Mouse (Mus musculus): Measurements from ENCODE around the gene Akt3. TPM values are rescaled to one million over a fixed set of nuclear protein-coding genes. Genes with fewer than 3 reads are reported as not detected.
A peak's percentile ranks its signal among the peaks of the same experiment; 100 is the strongest.

Akt3 gene
- polyA plus RNA-seq, 1 experiment from 2014 or later = 17.7 TPM

DNA sequence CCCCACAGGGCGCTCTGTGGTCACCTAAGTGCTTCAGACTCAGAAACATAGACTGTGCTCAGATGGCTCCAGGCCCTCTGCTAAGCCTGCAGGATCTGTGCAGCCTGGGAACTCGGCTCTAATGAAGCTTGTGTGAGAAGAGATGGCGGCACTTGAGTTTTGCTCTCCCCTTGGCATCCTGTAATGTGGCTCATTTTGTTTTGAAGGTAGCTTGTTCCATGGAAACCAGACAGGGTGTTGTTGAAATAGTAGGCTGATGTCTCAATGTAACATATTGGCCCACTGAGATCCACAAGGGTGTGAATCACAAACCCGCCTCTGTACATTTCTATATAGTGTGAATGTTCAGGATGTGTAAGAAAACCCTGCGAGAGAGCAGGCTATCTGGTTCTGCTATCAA lies 277.9 kb downstream of the Akt3 start:
- Histone ChIP-seq H3K9ac (ENCODE audit: low read depth, low read length) (no peak overlapping the region), H3K4me3 (ENCODE audit: low read length) (no peak overlapping the region), H3K36me3 (ENCODE audit: control insufficient read depth, insufficient read depth, low read length) (no peaks in the 10 kb centered on the region), H3K9me3 (ENCODE audit: control insufficient read depth, low read length) (no peaks in the 10 kb centered on the region), H3K4me1 (ENCODE audit: control insufficient read depth, insufficient read depth, low read depth, low read length) (no peaks in the 10 kb centered on the region; the same call in 1 of the 2 replicates), H3K27me3 (replicated peaks; ENCODE audit: control insufficient read depth, insufficient read depth, low read length) (no peaks in the 10 kb centered on the region), H3K27ac (ENCODE audit: low read depth, low read length) (no peak overlapping the region), H3K4me2 (ENCODE audit: low read length) (no peak overlapping the region)
- ATAC-seq = no peak
- WGBS = 85% methylated on average over 5 of the region's 5 CpGs

DNA sequence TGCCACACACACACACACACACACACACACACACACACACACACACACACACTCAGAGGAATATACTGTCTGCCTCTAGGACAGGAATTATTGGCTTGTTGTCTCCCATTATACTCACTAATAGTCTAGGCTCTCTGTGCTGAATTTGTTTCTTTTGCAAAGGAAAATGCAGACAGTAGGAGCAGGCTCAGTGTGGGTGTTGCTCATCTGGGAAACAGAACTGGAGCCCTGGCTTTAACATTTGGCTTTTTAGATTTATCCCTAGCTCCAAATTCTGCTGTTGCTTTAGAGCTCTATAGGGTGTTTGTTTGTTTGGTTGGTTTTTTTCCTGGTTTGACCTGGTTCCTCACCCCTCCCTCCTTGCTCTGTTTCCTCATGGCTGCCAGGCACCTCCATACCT lies 278.8 kb downstream of the Akt3 start:
- Histone ChIP-seq H3K9me3 (ENCODE audit: control insufficient read depth, low read length) (no peaks in the 10 kb centered on the region), H3K4me2 (ENCODE audit: low read length) (no peak overlapping the region), H3K27ac (ENCODE audit: low read depth, low read length) (no peak overlapping the region), H3K9ac (ENCODE audit: low read depth, low read length) (no peak overlapping the region), H3K27me3 (replicated peaks; ENCODE audit: control insufficient read depth, insufficient read depth, low read length) (no peaks in the 10 kb centered on the region), H3K4me1 (ENCODE audit: control insufficient read depth, insufficient read depth, low read depth, low read length) (no peaks in the 10 kb centered on the region; the same call in 1 of the 2 replicates), H3K36me3 (ENCODE audit: control insufficient read depth, insufficient read depth, low read length) (no peaks in the 10 kb centered on the region), H3K4me3 (ENCODE audit: low read length) (no peak overlapping the region)
- ATAC-seq = no peak

DNA sequence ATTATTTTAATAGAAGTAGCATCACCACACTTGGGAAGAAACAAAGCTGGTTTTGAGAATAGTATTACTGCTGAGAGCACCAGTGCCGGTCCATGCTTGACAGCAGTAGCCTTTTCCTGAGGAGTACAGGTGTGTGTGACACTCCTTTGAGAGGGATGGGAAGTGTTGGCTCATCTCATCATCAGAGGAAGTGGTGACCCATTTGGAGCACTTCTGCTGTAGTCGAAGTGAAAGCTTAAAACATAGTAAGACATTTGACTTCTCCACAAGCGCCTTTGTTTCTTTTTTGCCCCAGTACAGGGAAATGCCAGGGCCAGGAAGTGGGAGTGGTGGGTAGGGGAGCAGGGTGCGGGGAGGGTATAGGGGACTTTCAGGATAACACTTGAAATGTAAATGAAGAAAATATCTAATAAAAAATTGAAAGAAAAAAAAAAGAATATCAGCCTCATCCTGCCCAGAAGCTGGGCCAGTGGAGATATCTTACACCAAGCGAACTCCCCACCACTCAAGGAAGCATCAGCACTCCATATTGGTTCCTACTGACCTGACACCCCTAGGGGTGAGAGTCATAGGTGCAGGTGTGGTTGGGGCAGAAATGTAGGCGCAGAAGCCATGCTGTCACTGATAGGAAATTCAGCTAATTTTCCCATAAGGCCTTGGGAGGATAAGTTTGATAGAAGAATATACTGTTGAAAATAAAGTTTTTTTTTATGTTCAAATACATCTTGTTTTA lies 284.5 kb downstream of the Akt3 start:
- ATAC-seq = no peak
- H3K9ac ChIP-seq (ENCODE audit: low read depth, low read length) = no peak overlapping the region
- no peaks in the 10 kb centered on the region for H3K27me3 ChIP-seq (replicated peaks; ENCODE audit: control insufficient read depth, insufficient read depth, low read length)
- no peak overlapping the region for H3K27ac ChIP-seq (ENCODE audit: low read depth, low read length)
- H3K36me3 ChIP-seq (ENCODE audit: control insufficient read depth, insufficient read depth, low read length) = no peaks in the 10 kb centered on the region
- H3K4me1 ChIP-seq (ENCODE audit: control insufficient read depth, insufficient read depth, low read depth, low read length) = no peaks in the 10 kb centered on the region
- 91% methylated on average over 6 of the region's 6 CpGs for WGBS
- no peak overlapping the region for H3K4me3 ChIP-seq (ENCODE audit: low read length)
- no peaks in the 10 kb centered on the region for H3K9me3 ChIP-seq (ENCODE audit: control insufficient read depth, low read length)
- no peak overlapping the region for H3K4me2 ChIP-seq (ENCODE audit: low read length)

DNA sequence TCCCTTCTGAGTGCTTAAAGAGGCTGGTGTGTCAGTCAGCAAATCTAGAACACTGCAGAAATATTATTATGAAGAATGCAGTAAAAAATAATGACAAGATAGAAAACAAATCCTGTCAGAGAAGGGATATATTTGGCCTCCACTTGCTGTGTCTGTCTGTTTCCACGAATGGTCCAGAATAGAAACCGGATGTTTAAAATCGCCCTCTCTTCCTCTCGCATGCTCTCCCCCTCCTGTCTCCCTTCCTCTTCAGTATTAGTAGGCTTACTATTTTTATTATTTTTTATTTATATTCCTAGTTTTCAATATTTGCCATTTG lies 286.6 kb downstream of the Akt3 start:
- Histone ChIP-seq H3K4me1 (ENCODE audit: control insufficient read depth, insufficient read depth, low read depth, low read length) (no peaks in the 10 kb centered on the region), H3K27ac (ENCODE audit: low read depth, low read length) (peak overlapping the region; percentile 11; the same call in 1 of the 2 replicates), H3K9me3 (ENCODE audit: control insufficient read depth, low read length) (no peaks in the 10 kb centered on the region), H3K4me3 (ENCODE audit: low read length) (no peak overlapping the region), H3K27me3 (replicated peaks; ENCODE audit: control insufficient read depth, insufficient read depth, low read length) (no peaks in the 10 kb centered on the region), H3K4me2 (ENCODE audit: low read length) (no peak overlapping the region), H3K9ac (ENCODE audit: low read depth, low read length) (no peak overlapping the region), H3K36me3 (ENCODE audit: control insufficient read depth, insufficient read depth, low read length) (no peaks in the 10 kb centered on the region)
- WGBS = 82% methylated on average over 4 of the region's 4 CpGs
- no peak for ATAC-seq

DNA sequence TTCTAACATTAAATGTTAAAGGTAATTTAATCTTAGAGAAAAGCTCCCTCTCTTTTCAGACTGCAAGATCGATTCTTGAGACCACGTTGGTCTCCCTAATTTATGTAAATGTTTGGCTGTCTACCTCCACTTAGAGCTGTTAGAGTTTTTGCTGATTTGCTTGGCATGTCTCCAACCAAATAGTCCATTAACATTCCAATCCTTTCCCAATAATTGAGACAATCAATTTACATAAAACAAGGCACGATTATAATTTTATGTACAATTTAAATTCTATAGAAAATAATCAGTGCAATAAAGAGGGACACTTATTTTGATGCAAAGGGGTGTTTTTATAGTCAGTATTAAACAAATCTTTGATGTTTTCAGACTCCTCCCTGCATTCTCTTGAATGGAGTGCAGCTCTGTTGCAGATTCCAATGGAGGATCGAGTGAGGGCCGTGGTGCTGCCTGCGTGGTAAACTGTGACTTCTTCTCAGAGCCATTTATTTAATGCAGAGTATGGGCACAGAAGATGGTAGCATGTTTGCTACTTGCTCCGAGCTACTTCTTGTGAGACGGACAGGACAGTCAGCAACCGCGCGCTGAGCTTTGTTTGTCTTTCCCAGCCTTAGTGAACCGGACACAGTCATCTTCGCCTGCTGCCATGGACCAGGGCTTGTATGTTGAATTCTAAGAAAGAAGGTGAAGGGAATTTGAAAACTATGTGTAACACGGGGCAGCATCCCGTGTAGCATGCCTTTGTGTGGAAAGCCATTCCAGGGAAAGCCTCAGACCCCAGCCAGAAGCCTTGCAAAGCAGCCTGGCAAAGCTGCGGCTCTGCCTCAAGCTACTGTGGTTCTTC lies 287.1 kb downstream of the Akt3 start:
- Histone ChIP-seq H3K27ac (ENCODE audit: low read depth, low read length) (peak overlapping the region; percentile 11; the same call in 1 of the 2 replicates), H3K27me3 (replicated peaks; ENCODE audit: control insufficient read depth, insufficient read depth, low read length) (no peaks in the 10 kb centered on the region), H3K4me2 (ENCODE audit: low read length) (no peak overlapping the region), H3K4me1 (ENCODE audit: control insufficient read depth, insufficient read depth, low read depth, low read length) (no peaks in the 10 kb centered on the region), H3K9ac (ENCODE audit: low read depth, low read length) (no peak overlapping the region), H3K36me3 (ENCODE audit: control insufficient read depth, insufficient read depth, low read length) (no peaks in the 10 kb centered on the region), H3K9me3 (ENCODE audit: control insufficient read depth, low read length) (no peaks in the 10 kb centered on the region), H3K4me3 (ENCODE audit: low read length) (no peak overlapping the region)
- no peak for ATAC-seq
- WGBS = 55% methylated on average over 16 of the region's 16 CpGs

Other genes starting within 250 kb of the Akt3 start
- 10.5 and 15.4 TPM in 2 replicates for gene Zbtb18, start 184.1 kb upstream of the Akt3 start, polyA plus RNA-seq (2015; fragmentation: Nextera tagmentation; extraction: Ambion mirVana)

Measured in hindbrain, embryonic 16.5 days (tissue).